Mouse (Mus musculus): ENCODE measurements around the gene Pttg1ip. TPM values are rescaled to one million over a fixed set of nuclear protein-coding genes. Genes with fewer than 3 reads are reported as not detected.

Gene Pttg1ip
- polyA plus RNA-seq, 1 experiment from 2014 or later, result 105 TPM

DNA sequence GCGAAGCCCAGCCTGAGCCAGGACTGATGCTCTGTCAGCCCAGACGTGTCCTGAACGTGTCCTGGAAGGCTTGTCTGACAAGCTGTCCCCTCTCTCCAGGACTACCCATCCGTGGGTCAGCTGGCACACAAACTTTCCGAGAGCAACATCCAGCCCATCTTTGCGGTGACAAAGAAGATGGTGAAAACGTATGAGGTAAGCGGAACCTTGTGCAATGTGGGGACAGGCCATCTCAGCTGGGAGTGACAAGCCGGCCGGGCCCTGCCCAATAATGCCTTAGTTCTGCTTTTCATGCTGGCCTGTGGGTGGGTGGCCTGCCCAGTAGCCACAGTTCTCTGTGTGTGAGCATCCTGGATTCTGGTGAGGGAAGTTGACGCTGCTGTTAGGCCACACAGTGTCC lies 30.6 kb upstream of the Pttg1ip start:
- Histone ChIP-seq H3K4me2 (no peak overlapping the region), H3K4me3 (no peak overlapping the region), H3K4me1 (replicated peaks) (0 out of 2 replicates have a peak, but pooled peaks cover 2% of the 10 kb centered on the region), H3K9me3 (replicated peaks) (no peaks in the 10 kb centered on the region), H3K36me3 (no peaks in the 10 kb centered on the region), H3K27me3 (no peaks in the 10 kb centered on the region), H3K9ac (no peak overlapping the region), H3K27ac (no peak overlapping the region)
- ATAC-seq (replicated peaks; ENCODE audit: insufficient number of reproducible peaks, insufficient read depth, low FRiP score, low read depth), result no peak
- WGBS, result 70% methylated on average over 11 of the region's 11 CpGs

DNA sequence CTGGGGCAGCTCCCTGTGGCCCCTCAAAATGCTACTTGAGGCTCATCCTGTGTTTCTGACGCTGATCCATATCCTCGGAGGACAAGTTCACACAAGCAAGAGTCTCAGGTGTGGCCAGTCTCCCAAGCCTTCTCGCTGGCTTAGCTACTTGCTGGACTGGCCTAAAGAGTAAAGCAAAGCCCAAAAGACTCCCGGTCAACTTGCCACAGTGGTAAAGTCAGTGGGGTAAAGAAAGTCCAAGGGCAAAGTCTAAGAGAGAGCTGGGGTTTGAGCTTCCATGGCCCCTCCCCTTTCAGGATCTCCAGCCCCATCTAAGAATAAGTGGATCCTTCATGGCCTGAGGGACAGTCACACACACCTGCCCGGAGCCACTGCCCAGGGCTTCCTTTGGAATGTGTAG lies 29.4 kb upstream of the Pttg1ip start:
- H3K4me2 ChIP-seq, result no peak overlapping the region
- no peaks in the 10 kb centered on the region for H3K36me3 ChIP-seq
- 79% methylated on average over 5 of the region's 5 CpGs for WGBS

DNA sequence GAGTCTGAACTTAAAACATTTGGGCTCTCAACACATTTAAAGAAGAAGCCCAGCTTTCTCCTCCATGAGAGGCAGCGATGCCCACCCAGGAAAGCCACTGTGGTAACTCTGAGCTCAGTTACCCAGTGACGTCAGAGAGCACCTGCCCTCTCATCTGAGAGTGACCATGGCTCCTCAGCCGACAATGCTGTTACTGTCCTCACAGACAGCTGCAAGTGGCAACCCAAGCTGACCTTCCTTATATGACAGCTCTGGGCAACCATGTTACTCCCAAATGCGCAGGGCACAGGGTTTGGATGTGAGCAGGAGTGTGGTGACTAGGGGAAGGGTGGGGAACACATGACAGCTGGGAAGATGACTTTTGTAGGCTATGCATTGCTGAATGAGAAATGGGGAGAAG lies 28.2 kb upstream of the Pttg1ip start:
- no peak overlapping the region for H3K4me2 ChIP-seq
- no peak overlapping the region for H3K9ac ChIP-seq
- H3K27ac ChIP-seq, result no peak overlapping the region
- H3K4me3 ChIP-seq, result no peak overlapping the region
- no peaks in the 10 kb centered on the region for H3K27me3 ChIP-seq
- no peak for ATAC-seq (replicated peaks; ENCODE audit: insufficient number of reproducible peaks, insufficient read depth, low FRiP score, low read depth)
- H3K4me1 ChIP-seq (replicated peaks), result 0 out of 2 replicates have a peak, but pooled peaks cover 2% of the 10 kb centered on the region
- WGBS, result 80% methylated on average over 4 of the region's 4 CpGs
- H3K36me3 ChIP-seq, result no peaks in the 10 kb centered on the region
- H3K9me3 ChIP-seq (replicated peaks), result no peaks in the 10 kb centered on the region

More for the DNA sequence above, 29.4 kb upstream of the Pttg1ip start:
- no peak overlapping the region for H3K9ac ChIP-seq
- no peak for ATAC-seq (replicated peaks; ENCODE audit: insufficient number of reproducible peaks, insufficient read depth, low FRiP score, low read depth)
- H3K4me3 ChIP-seq, result no peak overlapping the region
- H3K4me1 ChIP-seq (replicated peaks), result 0 out of 2 replicates have a peak, but pooled peaks cover 2% of the 10 kb centered on the region
- no peaks in the 10 kb centered on the region for H3K27me3 ChIP-seq
- no peaks in the 10 kb centered on the region for H3K9me3 ChIP-seq (replicated peaks)
- H3K27ac ChIP-seq, result no peak overlapping the region

DNA sequence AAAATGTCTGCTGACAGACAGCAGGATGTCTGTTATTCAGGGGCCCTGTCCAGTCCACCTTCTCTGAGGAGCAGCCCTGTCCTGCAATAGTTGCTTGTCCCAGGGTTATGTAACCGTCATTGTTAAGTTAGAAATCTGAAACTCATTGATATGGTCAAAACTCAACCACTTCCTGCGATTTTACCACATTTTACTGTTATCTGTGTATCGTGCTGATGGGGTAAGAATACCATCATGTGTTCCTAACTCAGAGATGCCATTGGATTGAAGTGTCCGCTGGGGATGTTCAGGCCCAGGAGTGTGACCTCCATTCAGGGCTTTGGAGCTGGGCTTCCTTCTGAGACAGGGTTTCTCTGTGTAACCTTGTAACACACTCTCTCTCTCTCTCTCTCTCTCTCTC lies 26.6 kb upstream of the Pttg1ip start:
- no peak overlapping the region for H3K4me3 ChIP-seq
- WGBS, result 78% methylated on average over 4 of the region's 4 CpGs
- no peaks in the 10 kb centered on the region for H3K4me1 ChIP-seq (replicated peaks)
- H3K4me2 ChIP-seq, result no peak overlapping the region
- ATAC-seq (replicated peaks; ENCODE audit: insufficient number of reproducible peaks, insufficient read depth, low FRiP score, low read depth), result no peak
- no peaks in the 10 kb centered on the region for H3K36me3 ChIP-seq
- H3K9me3 ChIP-seq (replicated peaks), result no peaks in the 10 kb centered on the region
- H3K27me3 ChIP-seq, result no peaks in the 10 kb centered on the region
- no peak overlapping the region for H3K27ac ChIP-seq
- no peak overlapping the region for H3K9ac ChIP-seq

DNA sequence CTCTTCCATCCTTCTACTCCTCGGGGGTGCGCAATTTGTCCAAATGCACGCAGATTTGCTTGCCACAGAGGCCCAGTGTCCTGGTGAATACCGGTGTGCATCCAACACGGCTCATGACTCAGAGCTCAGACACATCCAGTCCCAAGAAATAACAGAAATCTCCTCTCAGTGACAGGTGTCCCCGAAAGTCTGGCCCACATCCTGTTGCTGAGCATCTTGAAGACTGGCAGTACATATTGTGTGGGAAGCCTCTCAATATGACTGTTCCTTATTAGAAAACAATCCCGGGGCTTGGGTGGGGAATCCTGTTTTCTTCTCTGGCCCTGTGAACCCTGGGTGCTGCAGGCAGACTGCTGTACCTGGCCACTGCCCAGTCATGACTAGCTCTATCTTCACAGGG lies 24.9 kb upstream of the Pttg1ip start:
- no peak overlapping the region for H3K4me2 ChIP-seq
- WGBS, result 87% methylated on average over 7 of the region's 7 CpGs
- H3K27ac ChIP-seq, result no peak overlapping the region
- H3K27me3 ChIP-seq, result no peaks in the 10 kb centered on the region
- no peak for ATAC-seq (replicated peaks; ENCODE audit: insufficient number of reproducible peaks, insufficient read depth, low FRiP score, low read depth)
- H3K4me3 ChIP-seq, result no peak overlapping the region
- no peaks in the 10 kb centered on the region for H3K36me3 ChIP-seq
- no peaks in the 10 kb centered on the region for H3K4me1 ChIP-seq (replicated peaks)
- H3K9ac ChIP-seq, result no peak overlapping the region
- H3K9me3 ChIP-seq (replicated peaks), result no peaks in the 10 kb centered on the region

DNA sequence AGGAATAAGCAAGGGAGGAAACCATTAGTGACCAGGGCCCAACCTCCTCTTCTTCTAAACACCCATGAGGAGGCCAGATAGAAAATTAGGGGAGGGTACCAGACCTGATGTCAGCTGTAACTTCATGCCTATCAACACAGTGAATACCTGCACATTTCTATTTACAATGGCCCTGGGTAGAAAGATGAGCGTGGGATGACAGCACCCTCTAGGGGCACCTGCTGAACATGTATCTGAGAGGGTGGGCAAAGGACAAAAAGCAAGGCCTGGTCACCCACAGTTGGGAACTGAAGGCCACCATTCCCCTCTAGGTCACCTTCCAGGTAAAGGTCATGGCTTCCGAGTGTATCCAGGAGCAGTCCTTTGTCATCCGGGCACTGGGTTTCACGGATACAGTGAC lies 23.9 kb upstream of the Pttg1ip start:
- Histone ChIP-seq H3K27ac (no peak overlapping the region), H3K27me3 (no peaks in the 10 kb centered on the region), H3K4me2 (no peak overlapping the region), H3K4me1 (replicated peaks) (no peaks in the 10 kb centered on the region), H3K36me3 (no peaks in the 10 kb centered on the region), H3K9me3 (replicated peaks) (no peaks in the 10 kb centered on the region), H3K9ac (no peak overlapping the region), H3K4me3 (no peak overlapping the region)
- WGBS, result 79% methylated on average over 4 of the region's 4 CpGs
- no peak for ATAC-seq (replicated peaks; ENCODE audit: insufficient number of reproducible peaks, insufficient read depth, low FRiP score, low read depth)

DNA sequence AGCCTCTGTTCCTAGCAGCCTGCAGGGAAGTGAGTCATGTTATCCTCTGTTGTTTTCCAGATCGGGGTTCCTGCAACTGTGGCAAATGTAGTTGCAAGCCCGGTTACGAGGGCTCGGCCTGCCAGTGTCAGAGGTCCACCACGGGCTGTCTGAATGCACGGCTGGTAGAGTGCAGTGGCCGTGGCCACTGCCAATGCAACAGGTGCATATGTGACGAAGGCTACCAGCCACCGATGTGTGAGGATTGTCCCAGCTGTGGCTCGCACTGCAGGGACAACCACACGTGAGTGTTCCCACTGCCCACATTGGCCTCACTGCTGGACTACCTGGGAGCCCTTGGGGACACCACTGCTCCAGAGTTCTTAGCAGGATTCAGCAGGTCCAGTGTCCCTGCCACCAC lies 21.4 kb upstream of the Pttg1ip start:
- H3K9ac ChIP-seq, result no peak overlapping the region
- H3K4me3 ChIP-seq, result no peak overlapping the region
- H3K36me3 ChIP-seq, result no peaks in the 10 kb centered on the region
- H3K4me2 ChIP-seq, result no peak overlapping the region
- no peaks in the 10 kb centered on the region for H3K27me3 ChIP-seq
- no peaks in the 10 kb centered on the region for H3K4me1 ChIP-seq (replicated peaks)
- no peak for ATAC-seq (replicated peaks; ENCODE audit: insufficient number of reproducible peaks, insufficient read depth, low FRiP score, low read depth)
- no peak overlapping the region for H3K27ac ChIP-seq
- 79% methylated on average over 11 of the region's 11 CpGs for WGBS
- no peaks in the 10 kb centered on the region for H3K9me3 ChIP-seq (replicated peaks)

DNA sequence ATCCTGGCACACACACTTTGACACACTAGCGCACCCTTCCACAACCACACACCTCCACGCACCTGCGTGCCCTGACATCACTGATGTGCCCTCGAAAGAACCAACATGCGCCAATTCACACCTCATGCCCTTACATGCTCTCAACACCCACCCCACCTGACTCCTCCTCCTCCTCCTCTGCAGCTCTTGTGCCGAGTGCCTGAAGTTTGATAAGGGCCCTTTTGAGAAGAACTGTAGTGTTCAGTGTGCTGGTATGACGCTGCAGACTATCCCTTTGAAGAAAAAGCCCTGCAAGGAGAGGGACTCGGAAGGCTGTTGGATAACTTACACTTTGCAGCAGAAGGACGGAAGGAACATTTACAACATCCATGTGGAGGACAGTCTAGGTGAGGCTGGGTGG lies 20.7 kb upstream of the Pttg1ip start:
- no peak for ATAC-seq (replicated peaks; ENCODE audit: insufficient number of reproducible peaks, insufficient read depth, low FRiP score, low read depth)
- H3K27ac ChIP-seq, result no peak overlapping the region
- 67% methylated on average over 9 of the region's 9 CpGs for WGBS
- no peaks in the 10 kb centered on the region for H3K27me3 ChIP-seq
- no peaks in the 10 kb centered on the region for H3K36me3 ChIP-seq
- no peaks in the 10 kb centered on the region for H3K4me1 ChIP-seq (replicated peaks)
- no peak overlapping the region for H3K9ac ChIP-seq
- H3K9me3 ChIP-seq (replicated peaks), result no peaks in the 10 kb centered on the region
- no peak overlapping the region for H3K4me3 ChIP-seq
- no peak overlapping the region for H3K4me2 ChIP-seq

DNA sequence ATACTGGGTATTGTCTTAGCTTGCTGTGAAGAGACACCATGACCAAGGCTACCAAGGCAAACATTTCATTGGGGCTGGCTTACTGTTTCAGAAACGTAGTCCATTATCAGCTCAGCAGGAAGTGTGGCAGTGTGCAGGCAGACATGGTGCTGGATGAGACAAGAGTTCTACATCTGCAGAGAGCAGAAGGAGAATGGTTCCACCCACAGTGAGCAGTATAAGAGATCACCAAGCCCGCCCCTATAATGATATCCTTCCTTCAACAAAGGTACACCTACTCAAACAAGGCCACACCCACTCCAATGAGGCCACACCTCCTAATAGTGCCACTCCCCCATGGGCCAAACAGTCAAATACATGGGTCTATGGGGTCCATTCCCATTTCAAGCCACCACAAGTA lies 20.0 kb upstream of the Pttg1ip start:
- WGBS, result 58% methylated on average over 2 of the region's 2 CpGs
- Histone ChIP-seq H3K4me2 (no peak overlapping the region), H3K9ac (no peak overlapping the region), H3K36me3 (no peaks in the 10 kb centered on the region), H3K9me3 (replicated peaks) (no peaks in the 10 kb centered on the region), H3K27ac (no peak overlapping the region), H3K27me3 (no peaks in the 10 kb centered on the region), H3K4me1 (replicated peaks) (no peaks in the 10 kb centered on the region), H3K4me3 (no peak overlapping the region)
- no peak for ATAC-seq (replicated peaks; ENCODE audit: insufficient number of reproducible peaks, insufficient read depth, low FRiP score, low read depth)

DNA sequence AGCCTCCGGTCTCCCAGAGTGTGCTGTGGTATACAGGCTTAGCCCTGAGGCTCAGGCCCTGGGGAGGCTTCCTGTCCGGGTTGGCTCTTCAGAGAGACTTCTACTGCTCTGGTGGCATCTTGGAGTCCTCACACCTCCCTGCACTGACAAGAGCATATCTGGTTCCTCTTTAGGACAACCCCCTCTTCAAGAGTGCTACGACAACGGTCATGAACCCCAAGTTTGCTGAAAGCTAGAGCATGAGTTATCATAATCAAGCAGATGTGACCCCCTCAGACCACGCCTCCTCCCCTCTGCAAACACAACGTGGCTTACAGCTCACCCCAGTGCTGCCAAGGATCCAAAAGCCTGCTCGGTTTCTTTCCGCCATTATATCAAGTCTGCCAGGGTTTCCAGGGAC lies 16.5 kb upstream of the Pttg1ip start:
- Histone ChIP-seq H3K4me1 (replicated peaks) (no peaks in the 10 kb centered on the region), H3K9me3 (replicated peaks) (no peaks in the 10 kb centered on the region), H3K27me3 (no peaks in the 10 kb centered on the region), H3K4me3 (no peak overlapping the region), H3K36me3 (no peaks in the 10 kb centered on the region), H3K27ac (no peak overlapping the region), H3K9ac (no peak overlapping the region), H3K4me2 (no peak overlapping the region)
- no peak for ATAC-seq (replicated peaks; ENCODE audit: insufficient number of reproducible peaks, insufficient read depth, low FRiP score, low read depth)
- 60% methylated on average over 8 of the region's 8 CpGs for WGBS

DNA sequence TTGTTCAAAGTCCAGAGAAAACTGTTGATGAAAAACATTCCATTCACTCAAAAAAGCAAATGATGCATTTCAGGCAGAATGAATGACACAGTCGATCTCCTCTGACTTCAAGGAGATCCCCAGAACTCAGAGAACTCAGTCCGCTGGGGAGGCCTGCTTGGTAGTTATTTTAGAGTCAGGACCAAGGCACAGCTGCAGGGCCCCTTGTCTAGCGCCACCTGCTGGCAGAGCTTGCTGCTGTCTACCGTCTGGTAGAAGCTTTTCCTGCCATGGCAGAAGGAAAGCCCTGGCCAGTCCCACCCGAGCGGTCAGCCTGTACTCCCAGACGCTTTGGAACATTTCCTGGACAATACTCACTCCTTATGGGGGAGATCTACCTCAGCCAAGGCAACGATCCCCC lies 14.9 kb upstream of the Pttg1ip start:
- no peak overlapping the region for H3K4me3 ChIP-seq
- H3K27ac ChIP-seq, result no peak overlapping the region
- H3K9me3 ChIP-seq (replicated peaks), result no peaks in the 10 kb centered on the region
- no peaks in the 10 kb centered on the region for H3K36me3 ChIP-seq
- ATAC-seq (replicated peaks; ENCODE audit: insufficient number of reproducible peaks, insufficient read depth, low FRiP score, low read depth), result no peak
- H3K4me2 ChIP-seq, result no peak overlapping the region
- WGBS, result 23% methylated on average over 8 of the region's 8 CpGs
- H3K4me1 ChIP-seq (replicated peaks), result no peaks in the 10 kb centered on the region
- H3K27me3 ChIP-seq, result no peaks in the 10 kb centered on the region
- no peak overlapping the region for H3K9ac ChIP-seq

DNA sequence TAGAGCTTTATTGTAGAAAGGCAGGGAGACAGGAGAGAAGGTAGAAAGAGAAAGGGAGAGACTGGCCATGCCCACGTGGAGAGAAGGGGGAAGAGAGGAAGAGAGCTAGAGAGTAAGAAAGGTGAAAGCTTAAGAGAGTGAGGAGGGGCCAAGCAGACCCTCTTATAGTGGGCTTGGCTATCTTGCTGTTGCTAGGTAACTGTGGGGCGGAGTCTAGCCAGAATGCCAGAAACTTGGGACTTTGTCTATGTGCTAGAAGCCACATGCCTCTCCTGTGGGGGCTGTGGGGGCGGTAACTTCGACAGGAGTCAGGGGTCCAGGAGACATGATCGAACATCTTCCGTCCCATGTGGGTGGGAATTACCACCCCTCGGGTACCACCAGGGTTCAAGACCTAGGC lies 12.0 kb upstream of the Pttg1ip start:
- H3K4me3 ChIP-seq, result no peak overlapping the region
- H3K4me1 ChIP-seq (replicated peaks), result no peaks in the 10 kb centered on the region
- no peaks in the 10 kb centered on the region for H3K9me3 ChIP-seq (replicated peaks)
- no peak overlapping the region for H3K27ac ChIP-seq
- 35% methylated on average over 7 of the region's 7 CpGs for WGBS
- ATAC-seq (replicated peaks; ENCODE audit: insufficient number of reproducible peaks, insufficient read depth, low FRiP score, low read depth), result no peak
- no peaks in the 10 kb centered on the region for H3K27me3 ChIP-seq
- no peak overlapping the region for H3K4me2 ChIP-seq
- H3K9ac ChIP-seq, result no peak overlapping the region
- H3K36me3 ChIP-seq, result no peaks in the 10 kb centered on the region

Data from heart, embryonic 15.5 days (tissue).